Mouse (Mus musculus): ENCODE data around the gene Srebf2.
"Not testable (repeated sequence)": the region's sequence is repeated elsewhere in the genome, so short reads cannot be mapped to it uniquely, and the experiment has no call there.

The Srebf2 gene

GRCm38 (mm10) chr15:82146770-82147610, at the start of gene Srebf2:
Gene Srebf2 (plus strand): TSS chr15:82147181.
- peak; percentile 99 for DNase-seq (ENCODE audit: extremely low spot score)

- DNase-seq (ENCODE audit: extremely low spot score) = peak; percentile 58
Observed at GRCm38 (mm10) chr15:82106953-82107555, 39.9 kb upstream of the Srebf2 start.

DNA sequence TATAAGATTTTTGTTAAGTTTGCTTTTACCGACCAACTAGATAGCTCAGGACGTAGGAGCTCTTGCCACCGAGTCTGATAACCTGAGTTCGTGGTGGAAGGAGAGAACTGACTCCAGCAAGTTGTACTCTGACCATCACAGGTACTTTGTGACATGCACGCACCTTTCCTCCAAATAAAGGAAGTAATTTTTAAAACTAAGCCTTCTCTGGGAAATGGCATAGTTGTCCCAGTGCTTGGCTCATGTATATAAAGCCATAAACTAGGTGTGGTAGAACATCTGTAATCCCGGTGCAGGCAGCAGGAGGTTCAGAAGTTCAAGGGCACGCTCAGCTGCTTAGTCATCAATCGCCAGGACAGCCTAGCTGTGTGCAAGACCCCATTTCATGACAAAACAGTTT, 26.4 kb upstream of the Srebf2 start:
- no peak for DNase-seq (ENCODE audit: extremely low spot score)

GRCm38 (mm10) chr15:82126690-82127089, 20.3 kb upstream of the Srebf2 start:
- DNase-seq (ENCODE audit: extremely low spot score) = not testable (repeated sequence)

- DNase-seq (ENCODE audit: extremely low spot score) = peak; percentile 95
Observed at GRCm38 (mm10) chr15:82127426-82128374, 19.3 kb upstream of the Srebf2 start, which contains the start of gene Ccdc134. Gene Ccdc134 (plus strand): TSS chr15:82127922.

DNA sequence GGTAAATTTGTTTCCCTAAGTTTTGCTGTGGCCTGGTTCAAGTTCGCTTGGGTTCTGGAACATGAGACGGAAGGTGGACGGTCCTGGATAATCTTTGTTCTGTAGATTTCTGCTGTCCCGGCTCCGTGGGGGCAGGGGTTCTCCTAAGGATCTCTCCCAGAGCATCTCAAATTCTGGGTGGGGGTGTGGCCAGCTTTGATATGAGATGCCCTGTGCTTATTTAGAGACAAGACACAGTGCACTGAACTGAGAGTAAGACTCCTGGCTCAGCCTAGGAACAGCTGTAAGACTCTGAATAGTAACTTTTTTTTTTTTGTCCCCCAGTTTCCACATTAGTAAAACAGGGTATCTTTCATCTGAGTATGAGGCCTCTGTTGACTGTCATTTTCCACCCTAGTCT, 18.6 kb upstream of the Srebf2 start:
- DNase-seq (ENCODE audit: extremely low spot score) = no peak

- no peak for DNase-seq (ENCODE audit: extremely low spot score)
Observed at GRCm38 (mm10) chr15:82130599-82130998, 16.4 kb upstream of the Srebf2 start.

GRCm38 (mm10) chr15:82135372-82135771, 11.6 kb upstream of the Srebf2 start:
- DNase-seq (ENCODE audit: extremely low spot score) = no peak

DNA sequence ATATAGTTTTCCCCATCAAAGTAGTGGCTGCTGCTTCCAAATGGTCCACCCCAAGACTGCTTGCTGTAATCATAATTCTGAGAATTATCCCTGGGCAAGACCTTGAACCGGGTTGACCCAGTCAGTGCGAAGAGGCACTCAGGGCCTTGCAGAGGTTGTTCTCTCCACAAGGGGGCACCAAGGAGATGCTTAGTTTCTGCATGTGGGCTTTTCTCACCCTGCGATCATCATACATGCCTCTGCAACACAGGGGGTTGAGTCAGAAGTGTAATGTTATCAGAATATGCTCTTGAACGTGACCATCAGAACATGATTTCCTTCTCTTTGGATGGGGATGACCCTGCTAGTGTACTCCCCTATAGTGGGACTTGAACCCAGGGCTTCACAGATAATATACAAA, 8.4 kb upstream of the Srebf2 start:
- peak; percentile 37 for DNase-seq (ENCODE audit: extremely low spot score)

GRCm38 (mm10) chr15:82139196-82139595, 7.8 kb upstream of the Srebf2 start:
- DNase-seq (ENCODE audit: extremely low spot score) = no peak

DNA sequence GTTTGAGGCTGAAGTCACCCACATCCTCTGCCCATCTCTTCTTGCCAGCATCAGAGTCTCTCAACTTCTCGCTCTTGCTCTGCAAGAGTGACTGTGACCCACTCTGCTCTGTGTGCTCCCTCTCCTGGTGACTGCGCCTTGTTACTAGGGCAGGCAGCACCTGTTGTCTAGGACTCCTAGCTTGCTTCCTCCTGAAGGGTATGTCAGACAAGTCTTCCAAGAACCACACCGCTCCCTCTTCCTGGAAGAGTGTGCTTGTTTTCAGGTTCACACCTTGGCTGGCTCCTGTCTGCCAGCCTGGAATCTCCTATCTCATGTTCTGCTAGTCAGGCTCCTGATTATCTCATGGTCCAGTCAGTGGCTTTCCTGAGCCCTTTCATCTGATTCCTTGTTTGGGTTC, 6.6 kb upstream of the Srebf2 start:
- no peak for DNase-seq (ENCODE audit: extremely low spot score)

- DNase-seq (ENCODE audit: extremely low spot score) = no peak
Observed at GRCm38 (mm10) chr15:82144157-82144556, 2.8 kb upstream of the Srebf2 start.

- no peak for DNase-seq (ENCODE audit: extremely low spot score)
Observed at GRCm38 (mm10) chr15:82145408-82145807, 1.6 kb upstream of the Srebf2 start.

GRCm38 (mm10) chr15:82145851-82146769, 871 bp upstream of the Srebf2 start:
- DNase-seq (ENCODE audit: extremely low spot score) = peak; percentile 36

DNA sequence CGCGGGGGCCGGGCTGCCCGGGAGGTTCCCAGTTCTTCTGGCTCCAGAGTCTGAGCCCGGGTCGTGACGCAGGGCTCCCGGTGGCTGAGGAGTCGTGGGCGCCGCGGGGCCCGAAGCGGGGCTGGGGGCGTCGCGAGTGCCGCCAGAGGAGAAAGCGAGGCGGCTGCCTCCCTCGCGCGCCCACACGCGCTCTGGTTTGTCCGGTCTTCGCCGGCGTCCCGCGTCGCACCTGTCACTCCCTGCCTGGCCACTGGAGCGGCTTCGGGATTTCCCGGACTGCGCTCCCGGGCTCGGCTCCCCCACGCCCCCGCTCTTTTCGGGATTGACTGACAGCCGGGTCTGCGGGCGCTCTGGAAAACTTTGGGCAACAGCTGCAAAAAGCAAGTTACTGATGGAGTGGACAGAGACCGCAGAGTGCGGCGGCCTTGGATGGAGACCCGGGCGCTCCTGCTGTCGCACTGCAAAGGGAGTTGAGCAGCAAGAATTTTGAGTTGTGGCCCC, 680 bp downstream of the Srebf2 start:
- DNase-seq (ENCODE audit: extremely low spot score) = peak; percentile 70

DNA sequence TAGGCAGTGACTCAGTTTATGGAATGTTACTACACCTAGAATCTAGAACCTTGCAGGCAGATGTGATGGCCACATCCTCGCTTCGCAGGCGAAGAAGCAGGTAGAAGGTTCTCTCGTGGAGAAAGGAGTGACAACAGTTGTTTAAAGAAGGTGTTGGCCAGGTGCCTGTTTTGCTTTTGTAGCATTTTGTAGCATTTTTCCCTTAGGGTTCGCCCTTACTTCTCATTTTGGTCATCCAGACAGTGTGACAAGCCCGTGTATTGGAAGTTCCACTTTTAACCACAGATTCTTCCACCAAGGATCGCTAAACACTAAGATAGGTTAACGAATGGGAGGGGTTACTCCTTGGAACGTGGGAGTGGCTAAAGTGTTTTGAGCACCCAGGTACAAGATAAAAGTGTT, 1.5 kb downstream of the Srebf2 start:
- no peak for DNase-seq (ENCODE audit: extremely low spot score)

DNA sequence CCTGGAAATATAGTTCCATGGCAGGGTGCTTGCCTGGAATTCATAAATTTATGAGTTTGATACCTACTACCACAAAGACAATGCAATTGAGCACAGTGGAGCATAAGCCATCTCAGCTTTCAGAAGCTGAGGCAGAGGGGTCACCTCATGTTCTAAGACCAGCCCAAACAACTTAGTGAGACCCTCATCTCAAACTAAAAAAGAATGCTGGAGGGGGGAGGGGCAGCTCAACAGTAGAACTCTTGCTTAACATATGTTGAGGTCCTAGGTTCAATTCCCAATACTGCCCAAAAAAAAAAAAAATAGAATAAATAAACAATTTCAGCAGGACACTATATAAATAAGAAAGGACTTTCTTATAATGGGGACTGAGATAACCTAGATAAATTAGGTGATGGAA, 3.1 kb downstream of the Srebf2 start:
- DNase-seq (ENCODE audit: extremely low spot score) = no peak

DNA sequence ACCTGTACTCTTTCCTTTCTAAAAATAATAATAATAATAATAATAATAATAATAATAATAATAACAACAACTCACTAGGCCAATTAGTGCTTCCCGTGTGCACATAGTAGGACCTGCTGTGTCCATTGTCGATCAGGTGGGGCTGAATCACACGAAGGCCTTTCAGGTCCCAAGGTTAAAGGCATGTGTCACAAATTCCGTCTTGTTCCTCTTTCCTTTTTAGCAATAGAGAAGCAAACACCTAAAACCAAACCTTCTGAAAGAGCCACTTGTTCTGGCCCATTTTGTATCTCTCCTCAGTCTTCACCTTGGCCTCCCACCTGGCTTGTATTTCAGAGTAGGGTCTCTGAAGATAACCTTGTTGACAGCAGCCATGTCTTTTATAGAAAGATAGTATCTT, 4.2 kb downstream of the Srebf2 start:
- DNase-seq (ENCODE audit: extremely low spot score) = no peak

GRCm38 (mm10) chr15:82152022-82152421, 5.0 kb downstream of the Srebf2 start:
- DNase-seq (ENCODE audit: extremely low spot score) = no peak

GRCm38 (mm10) chr15:82152435-82152834, 5.5 kb downstream of the Srebf2 start:
- no peak for DNase-seq (ENCODE audit: extremely low spot score)

- DNase-seq (ENCODE audit: extremely low spot score) = no peak
Observed at GRCm38 (mm10) chr15:82156298-82156697, 9.3 kb downstream of the Srebf2 start.
